Mouse (Mus musculus) neural tube, embryonic 11.5 days (tissue): ENCODE results near the gene Hs3st5. TPM values are rescaled to one million over a fixed set of nuclear protein-coding genes. Genes with fewer than 3 reads are reported as not detected.
"Not testable (repeated sequence)": the region's sequence is repeated elsewhere in the genome, so short reads cannot be mapped to it uniquely, and the experiment has no call there.

Experiments used
- ATAC-seq: fragments of 200-750 bp; cut with Nextera tagmentation; 2 replicates; pipeline ENCODE4 v1.8.0; 2017; ENCODE audit warnings: moderate number of reproducible peaks, mild to moderate bottlenecking, moderate TSS enrichment, moderate library complexity; ENCODE audit not compliant: insufficient read depth, low FRiP score, low TSS enrichment
- DNase-seq: peaks from one replicate; pipeline ENCODE4 v3.0.0-alpha.2; 2015; ENCODE audit warnings: low spot score
- H3K27ac ChIP-seq: fragments of 300-500 bp; sonication (generic); 2 replicates; pipeline ENCODE4 v1.5.1; 2014; ENCODE audit warnings: low read depth, mild to moderate bottlenecking, low read length
- H3K27me3 ChIP-seq: fragments of 300-500 bp; sonication (generic); 2 replicates; pipeline ENCODE4 v1.6.1; 2014; ENCODE audit warnings: mild to moderate bottlenecking, low read length, mixed read lengths; ENCODE audit not compliant: control insufficient read depth, insufficient read depth
- H3K36me3 ChIP-seq: fragments of 300-500 bp; sonication (generic); 2 replicates; pipeline ENCODE4 v1.6.1; 2014; ENCODE audit warnings: mild to moderate bottlenecking, low read length, moderate library complexity, mixed read lengths; ENCODE audit not compliant: control insufficient read depth, insufficient read depth
- H3K4me1 ChIP-seq: fragments of 300-500 bp; sonication (generic); 2 replicates; pipeline ENCODE4 v1.6.1; 2014; ENCODE audit warnings: low read length, mixed read lengths; ENCODE audit not compliant: control insufficient read depth, insufficient read depth
- H3K4me2 ChIP-seq: fragments of 300-500 bp; sonication (generic); 2 replicates; pipeline ENCODE4 v1.6.1; 2014; ENCODE audit warnings: low read depth, mild to moderate bottlenecking, moderate library complexity
- H3K4me3 ChIP-seq: fragments of 300-500 bp; sonication (generic); 2 replicates; pipeline ENCODE4 v1.5.1; 2014; ENCODE audit warnings: low read depth, low read length
- H3K9ac ChIP-seq: fragments of 300-500 bp; sonication (generic); 2 replicates; pipeline ENCODE4 v1.6.1; 2014; ENCODE audit warnings: mild to moderate bottlenecking, low read length
- H3K9me3 ChIP-seq: fragments of 300-500 bp; sonication (generic); 2 replicates; pipeline ENCODE4 v1.6.1; 2016; ENCODE audit warnings: low read length; ENCODE audit not compliant: control insufficient read depth
- whole genome bisulfite sequencing: fragments of 180-500 bp; shearing (Covaris S2); extraction: QIAGEN DNeasy Blood & Tissue Kit; methylation state at CpG from one replicate; pipeline ENCODE4 v1.1.7; 2014; 5-methylcytosine and 5-hydroxymethylcytosine counted together
- polyA plus RNA-seq: library from polyadenylated mRNA; unstranded; fragments of >200 nt; fragmentation: Nextera tagmentation; extraction: Ambion mirVana; gene quantifications from 2 replicates; pipeline ENCODE4 v1.2.1, GENCODE M21; 2014

Gene Hs3st5
- polyA plus RNA-seq, 1 experiment from 2014 or later, result 4.5 TPM

DNA sequence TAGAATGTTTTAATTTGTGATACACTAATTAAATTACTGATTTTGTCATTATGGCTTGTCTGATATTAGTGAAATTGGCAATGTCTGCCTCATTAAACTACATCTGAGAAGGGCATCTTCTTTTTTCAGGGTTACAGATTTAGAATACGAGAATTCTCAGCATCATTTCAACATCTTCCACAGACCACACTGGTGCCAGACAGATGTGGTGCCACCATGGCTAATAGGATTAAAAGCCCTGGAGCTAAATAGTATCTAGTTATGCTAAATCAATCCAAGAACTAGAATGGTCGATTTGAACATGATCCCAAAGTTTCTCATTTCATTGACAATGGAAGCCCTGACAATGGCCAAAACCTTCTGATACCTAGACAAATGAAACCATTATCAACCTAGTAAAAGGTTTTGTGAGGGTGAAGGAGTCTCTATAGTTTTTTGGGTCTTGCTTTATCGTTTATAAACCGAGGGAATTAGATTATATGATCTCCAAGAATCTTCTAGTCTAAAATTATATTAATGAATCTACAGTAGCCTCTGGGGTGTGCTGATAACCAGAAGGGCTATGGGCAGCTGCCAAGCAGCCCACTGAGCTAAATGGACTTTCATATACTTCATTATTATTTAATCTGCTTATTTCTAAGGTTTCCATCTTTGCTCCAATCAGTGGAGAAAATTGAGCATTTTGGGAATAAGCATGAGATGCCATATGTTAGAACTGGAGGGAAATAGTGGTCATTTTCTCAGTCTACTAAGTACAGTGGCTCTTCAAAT, 71.9 kb downstream of the Hs3st5 start:
- Histone ChIP-seq H3K27ac (no peak overlapping the region), H3K4me1 (no peaks in the 10 kb centered on the region), H3K36me3 (no peaks in the 10 kb centered on the region), H3K9me3 (no peaks in the 10 kb centered on the region), H3K4me3 (no peak overlapping the region), H3K27me3 (no peaks in the 10 kb centered on the region), H3K9ac (no peak overlapping the region), H3K4me2 (no peak overlapping the region)
- no peak for ATAC-seq
- WGBS, result 77% methylated on average over 4 of the region's 4 CpGs
- no peak for DNase-seq

DNA sequence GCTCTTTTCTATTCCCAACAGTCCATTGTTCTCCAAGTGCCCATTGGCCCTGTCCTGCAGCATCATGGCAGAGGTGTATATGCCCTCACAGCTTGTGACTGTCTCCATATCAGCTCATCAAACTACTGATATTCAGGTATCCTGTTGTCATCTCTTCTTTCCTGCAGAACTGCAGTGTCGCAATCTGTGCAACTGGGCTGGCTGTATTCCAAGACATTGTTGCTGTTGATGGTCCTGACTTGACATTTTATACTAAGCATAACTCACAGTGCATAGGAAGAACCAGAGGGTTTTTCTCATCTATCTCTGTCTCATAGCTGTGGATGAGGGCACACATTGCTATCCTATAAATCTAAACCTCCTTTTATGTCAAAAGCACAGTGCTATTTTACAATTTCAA, 103.8 kb downstream of the Hs3st5 start:
- no peaks in the 10 kb centered on the region for H3K9me3 ChIP-seq
- H3K27me3 ChIP-seq, result no peaks in the 10 kb centered on the region
- H3K4me2 ChIP-seq, result no peak overlapping the region
- WGBS, result 87% methylated on average over 1 of the region's 1 CpGs
- no peak overlapping the region for H3K4me3 ChIP-seq
- DNase-seq, result no peak
- ATAC-seq, result no peak
- H3K4me1 ChIP-seq, result no peaks in the 10 kb centered on the region
- H3K9ac ChIP-seq, result no peak overlapping the region
- H3K27ac ChIP-seq, result no peak overlapping the region
- no peaks in the 10 kb centered on the region for H3K36me3 ChIP-seq

DNA sequence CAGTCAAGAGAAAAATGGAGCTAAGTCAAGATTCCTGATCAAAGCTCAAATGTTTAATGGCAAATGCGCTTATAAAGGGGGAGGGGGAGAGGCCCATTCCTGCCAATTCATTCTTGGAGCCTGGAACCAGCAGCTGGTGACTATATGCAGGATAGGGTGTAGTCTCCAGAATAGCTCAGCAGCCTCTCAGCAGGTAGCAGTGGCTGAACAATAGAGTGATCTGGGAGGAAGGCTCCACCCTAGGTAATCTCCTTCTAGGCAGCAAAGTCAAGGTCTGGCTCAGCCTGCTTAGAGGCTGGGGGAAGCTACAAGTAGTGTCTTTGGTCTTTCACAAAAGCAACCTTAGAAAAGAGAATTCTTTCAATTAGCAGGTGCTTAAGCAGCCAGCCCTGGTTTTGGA, 104.8 kb downstream of the Hs3st5 start:
- H3K4me3 ChIP-seq, H3K4me1 ChIP-seq, H3K9me3 ChIP-seq, ATAC-seq, H3K9ac ChIP-seq, H3K27me3 ChIP-seq, DNase-seq, H3K4me2 ChIP-seq, H3K27ac ChIP-seq, H3K36me3 ChIP-seq: not testable (repeated sequence)
- WGBS, result 47% methylated on average over 1 of the region's 1 CpGs

DNA sequence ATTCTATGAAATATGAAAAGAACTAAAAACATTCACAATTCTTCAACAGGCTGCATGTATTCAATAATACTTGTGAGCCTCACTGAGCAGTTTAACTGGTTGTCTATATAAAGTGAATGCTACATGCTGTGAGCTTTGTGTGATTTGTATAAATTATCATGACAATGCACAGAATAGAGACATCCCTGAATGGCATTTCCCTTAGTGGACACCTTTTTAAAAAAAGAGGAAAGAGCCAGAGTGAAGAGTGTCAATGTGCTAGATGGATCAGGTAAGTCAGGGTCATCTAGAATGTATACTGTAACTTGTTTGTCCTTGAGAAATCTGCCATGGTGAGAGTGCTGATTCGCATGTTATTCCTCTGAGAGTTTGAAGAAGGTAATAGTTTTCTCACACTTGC, 116.4 kb downstream of the Hs3st5 start:
- Histone ChIP-seq H3K4me2 (no peak overlapping the region), H3K27me3 (no peaks in the 10 kb centered on the region), H3K36me3 (no peaks in the 10 kb centered on the region), H3K9me3 (no peaks in the 10 kb centered on the region), H3K9ac (no peak overlapping the region), H3K27ac (no peak overlapping the region), H3K4me1 (no peaks in the 10 kb centered on the region), H3K4me3 (no peak overlapping the region)
- ATAC-seq, result no peak
- whole genome bisulfite sequencing, result 91% methylated on average over 1 of the region's 1 CpGs
- no peak for DNase-seq

DNA sequence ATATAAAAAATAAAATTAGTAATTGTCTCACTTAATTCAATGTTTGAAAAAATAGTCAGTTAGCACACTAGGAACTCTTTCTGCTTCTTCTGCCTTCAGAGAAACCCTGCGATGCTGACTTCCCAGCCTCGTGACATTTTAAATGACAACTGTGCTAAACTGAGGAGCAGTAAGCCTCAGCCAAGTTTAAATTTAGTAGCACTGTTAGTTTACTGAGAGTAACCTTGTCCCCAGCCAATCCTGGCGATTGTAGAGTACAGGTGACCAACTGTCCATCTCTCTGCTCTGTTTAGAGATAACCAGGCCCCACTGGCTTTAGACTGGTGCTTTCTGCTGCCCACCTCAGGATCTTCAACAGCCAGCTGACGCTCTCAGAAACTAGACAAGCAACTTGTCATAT, 121.3 kb downstream of the Hs3st5 start:
- H3K27ac ChIP-seq, result no peak overlapping the region
- no peak for DNase-seq
- H3K9ac ChIP-seq, result no peak overlapping the region
- no peaks in the 10 kb centered on the region for H3K36me3 ChIP-seq
- no peak overlapping the region for H3K4me2 ChIP-seq
- no peaks in the 10 kb centered on the region for H3K27me3 ChIP-seq
- ATAC-seq, result no peak
- WGBS, result 92% methylated on average over 4 of the region's 4 CpGs
- no peak overlapping the region for H3K4me3 ChIP-seq
- H3K9me3 ChIP-seq, result no peaks in the 10 kb centered on the region
- no peaks in the 10 kb centered on the region for H3K4me1 ChIP-seq

DNA sequence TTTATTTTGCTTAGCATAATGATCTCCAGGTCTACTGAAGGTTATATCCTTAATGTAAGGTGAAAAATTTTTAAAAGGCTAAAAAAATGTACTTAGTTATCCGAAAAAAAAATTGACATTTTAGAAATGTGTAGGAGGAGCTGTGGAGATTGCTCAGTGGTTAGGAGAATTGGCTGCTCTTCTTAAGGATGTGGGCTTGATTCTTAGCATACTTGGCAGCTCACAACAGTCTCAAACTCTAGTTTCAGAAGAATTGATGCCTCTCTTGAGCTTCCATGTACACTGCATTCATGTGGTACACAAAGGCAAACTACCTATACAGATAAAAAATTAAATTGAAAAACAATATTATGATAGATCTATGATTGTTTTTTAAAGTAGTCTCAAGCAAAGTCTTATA, 125.1 kb downstream of the Hs3st5 start:
- WGBS, result 77% methylated on average over 1 of the region's 1 CpGs
- Histone ChIP-seq H3K4me1 (no peaks in the 10 kb centered on the region), H3K27me3 (no peaks in the 10 kb centered on the region), H3K4me2 (no peak overlapping the region), H3K9me3 (no peaks in the 10 kb centered on the region), H3K36me3 (no peaks in the 10 kb centered on the region), H3K9ac (no peak overlapping the region), H3K4me3 (no peak overlapping the region), H3K27ac (no peak overlapping the region)
- DNase-seq (no peak), ATAC-seq (no peak)

DNA sequence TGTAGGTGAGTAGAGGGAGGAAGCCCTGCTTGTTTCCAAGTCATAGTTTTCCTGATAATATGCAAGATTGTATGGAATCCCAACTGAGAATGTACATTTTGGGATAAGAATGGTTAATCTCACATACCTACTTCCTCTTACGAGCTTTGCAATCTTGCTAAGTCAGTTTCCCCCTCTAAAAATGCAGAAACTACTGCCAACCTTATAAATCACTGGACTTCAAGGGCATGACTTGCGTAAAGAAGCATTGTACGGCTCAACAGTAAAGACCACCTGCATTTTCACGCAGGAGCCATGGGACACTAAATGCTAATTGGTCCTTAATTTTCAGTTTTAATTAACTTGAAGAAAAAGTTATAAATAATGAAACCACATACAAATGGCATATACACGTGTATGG, 144.0 kb downstream of the Hs3st5 start:
- 78% methylated on average over 5 of the region's 5 CpGs for WGBS
- Histone ChIP-seq H3K36me3 (no peaks in the 10 kb centered on the region), H3K4me3 (no peak overlapping the region), H3K27ac (no peak overlapping the region), H3K9me3 (no peaks in the 10 kb centered on the region), H3K27me3 (no peaks in the 10 kb centered on the region), H3K4me1 (no peaks in the 10 kb centered on the region), H3K4me2 (no peak overlapping the region), H3K9ac (no peak overlapping the region)
- no peak for DNase-seq
- no peak for ATAC-seq

DNA sequence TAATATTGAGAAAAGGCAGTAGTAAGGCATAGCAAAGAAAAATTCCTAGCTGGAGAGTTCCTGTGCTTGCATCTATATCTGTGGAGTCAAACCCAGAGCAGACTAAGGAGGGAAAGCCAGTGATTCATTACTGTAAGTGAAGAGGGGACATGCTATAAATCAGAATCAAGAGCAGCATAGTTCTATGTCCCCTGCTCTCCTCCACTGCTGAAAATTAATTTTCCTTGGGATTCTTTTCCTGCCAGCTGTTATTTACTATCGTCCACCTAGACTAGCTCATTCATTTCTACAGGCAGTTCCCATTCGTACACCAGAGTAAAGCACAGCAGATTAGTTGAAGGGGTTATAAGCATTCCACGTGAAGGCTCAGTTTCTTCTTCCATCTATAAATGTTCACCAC, 207.4 kb downstream of the Hs3st5 start:
- H3K4me1 ChIP-seq, result no peaks in the 10 kb centered on the region
- no peak for ATAC-seq
- H3K27ac ChIP-seq, result no peak overlapping the region
- no peak overlapping the region for H3K9ac ChIP-seq
- DNase-seq, result no peak
- no peaks in the 10 kb centered on the region for H3K36me3 ChIP-seq
- H3K9me3 ChIP-seq, result no peaks in the 10 kb centered on the region
- no peak overlapping the region for H3K4me2 ChIP-seq
- 79% methylated on average over 3 of the region's 3 CpGs for WGBS
- no peak overlapping the region for H3K4me3 ChIP-seq
- H3K27me3 ChIP-seq, result no peaks in the 10 kb centered on the region

DNA sequence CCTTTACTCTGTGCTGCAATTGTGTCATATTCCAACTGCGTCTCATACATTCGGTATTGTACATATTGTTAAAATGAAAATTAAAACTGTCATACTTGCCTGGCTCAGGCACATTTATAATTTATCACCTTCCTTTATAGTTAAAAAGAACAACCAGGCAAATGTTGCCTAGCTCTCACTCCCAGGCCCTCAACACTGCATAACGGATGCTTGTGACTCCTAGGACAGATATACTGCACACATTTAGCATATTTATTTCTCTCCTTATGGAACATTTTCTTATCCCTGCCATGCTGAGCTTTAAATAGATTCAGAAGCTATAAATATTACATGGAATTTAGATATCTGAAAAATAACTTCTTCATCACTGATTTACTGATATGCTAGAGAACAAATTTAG, 219.6 kb downstream of the Hs3st5 start:
- H3K27me3 ChIP-seq, result no peaks in the 10 kb centered on the region
- WGBS, result 86% methylated on average over 3 of the region's 3 CpGs
- no peak for ATAC-seq
- H3K9ac ChIP-seq, result no peak overlapping the region
- no peak overlapping the region for H3K4me2 ChIP-seq
- H3K27ac ChIP-seq, result no peak overlapping the region
- no peak for DNase-seq
- H3K9me3 ChIP-seq, result no peaks in the 10 kb centered on the region
- no peaks in the 10 kb centered on the region for H3K4me1 ChIP-seq
- H3K4me3 ChIP-seq, result no peak overlapping the region
- H3K36me3 ChIP-seq, result no peaks in the 10 kb centered on the region
